ENCODE assay signal across 1 mouse cellular context in the genomic region with DNA sequence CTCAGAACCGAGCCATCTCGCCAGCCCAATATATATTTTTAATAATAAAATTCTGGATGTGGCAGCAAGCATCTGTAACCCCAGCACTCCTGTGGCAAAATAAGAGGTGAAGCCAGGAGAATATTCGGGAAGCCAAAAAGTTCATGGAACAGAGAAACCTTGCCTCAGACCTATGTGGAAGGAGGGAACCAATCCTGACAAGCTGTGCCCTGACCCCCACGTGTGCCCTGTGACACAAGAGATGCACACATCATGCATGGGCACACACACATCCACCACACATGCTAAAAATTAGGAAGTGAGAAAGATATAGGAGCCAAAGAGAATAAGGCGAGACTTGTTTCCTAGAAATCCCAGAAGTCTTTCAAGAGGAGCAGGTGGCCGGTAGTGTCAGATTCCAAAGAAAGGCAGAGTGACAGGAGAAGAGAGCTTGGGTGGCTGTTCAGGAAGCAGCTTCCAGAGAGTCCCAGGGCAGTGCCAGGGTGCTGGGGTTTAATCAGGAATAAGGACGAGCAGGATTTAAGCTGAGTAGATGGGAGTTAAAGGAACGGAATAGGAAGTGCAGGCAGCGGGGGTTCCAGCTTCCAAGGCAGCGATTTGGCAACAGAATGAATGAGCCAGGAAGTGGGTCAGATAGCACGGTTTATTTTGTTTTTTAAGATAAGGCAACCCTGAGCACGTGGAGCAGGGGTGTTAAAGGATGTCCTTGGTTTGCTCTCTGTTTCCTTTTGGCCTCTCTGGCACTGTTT.
A peak's percentile ranks its signal among the peaks of the same experiment; 100 is the strongest.
TF ChIP-seq lines count a peak whose summit lies in the region.

No protein-coding gene starts in this region.

TF ChIP-seq in MEL, 35 proteins besides CTCF, POLR2A, EP300 and RAD21:
- peak; percentile 63 for TF ChIP-seq SIN3A (IDR thresholded peaks at IDR 0.05; ENCODE audit: low read length)
- peak; percentile 84 for TF ChIP-seq BHLHE40 (IDR thresholded peaks at IDR 0.05; ENCODE audit: borderline replicate concordance, low read depth, low read length)
- peak; percentile 47; the same call in 1 of the 2 replicates for TF ChIP-seq USF1 (IDR thresholded peaks at IDR 0.05; ENCODE audit: low read depth, low read length)
- peak; percentile 41; the same call in 1 of the 2 replicates for TF ChIP-seq RCOR1 (IDR thresholded peaks at IDR 0.05; ENCODE audit: low read depth, low read length)
- no peak for TF ChIP-seq ETS1 (IDR thresholded peaks at IDR 0.05; ENCODE audit: low read depth, low read length)
- TF ChIP-seq JUND (IDR thresholded peaks at IDR 0.05; ENCODE audit: low read depth, low read length), result no peak
- TF ChIP-seq ZMIZ1 (IDR thresholded peaks at IDR 0.05; ENCODE audit: low read depth, low read length), result no peak
- TF ChIP-seq GATA1 (IDR thresholded peaks at IDR 0.05; ENCODE audit: low read depth, low read length), result peak; percentile 45; the same call in 1 of the 2 replicates
- TF ChIP-seq TBP (IDR thresholded peaks at IDR 0.05; ENCODE audit: low read depth, low read length), result no peak
- TF ChIP-seq MYB (IDR thresholded peaks at IDR 0.05; ENCODE audit: low read depth, low read length), result no peak
- TF ChIP-seq MYC (IDR thresholded peaks at IDR 0.05; ENCODE audit: low read depth, low read length), result peak; percentile 87
- no peak for TF ChIP-seq ZKSCAN1 (IDR thresholded peaks at IDR 0.05; ENCODE audit: low read depth, low read length)
- TF ChIP-seq MXI1 (IDR thresholded peaks at IDR 0.05; ENCODE audit: low read depth, low read length), result peak; percentile 72
- no peak for TF ChIP-seq HCFC1 (IDR thresholded peaks at IDR 0.05; ENCODE audit: low read depth, low read length)
- TF ChIP-seq GABPA (IDR thresholded peaks at IDR 0.05; ENCODE audit: low read depth, low read length), result no peak
- 0 out of 2 replicates have a peak, but pooled peaks have one; percentile 16 for TF ChIP-seq TCF12 (IDR thresholded peaks at IDR 0.05; ENCODE audit: low read depth, low read length)
- TF ChIP-seq MAX (IDR thresholded peaks at IDR 0.05; ENCODE audit: low read length), result peak; percentile 92
- no peak for TF ChIP-seq NELFE (IDR thresholded peaks at IDR 0.05; ENCODE audit: low read depth, low read length)
